Mouse (Mus musculus) limb, embryonic 13.5 days (tissue): ENCODE results near the gene Gpr160. TPM values are rescaled to one million over a fixed set of nuclear protein-coding genes. Genes with fewer than 3 reads are reported as not detected.

ENCODE experiments used
- ATAC-seq: fragments of 200-750 bp; cut with Nextera tagmentation; 2 replicates; pipeline ENCODE4 v1.8.0; 2017; ENCODE audit warnings: low read depth, moderate number of reproducible peaks, moderate TSS enrichment; ENCODE audit not compliant: low FRiP score
- H3K27ac ChIP-seq: fragments of 300-500 bp; sonication (generic); 2 replicates; pipeline ENCODE4 v1.5.1; 2015; ENCODE audit warnings: inconsistent platforms, mild to moderate bottlenecking, moderate library complexity
- H3K27me3 ChIP-seq: fragments of 300-500 bp; sonication (generic); 2 replicates; pipeline ENCODE4 v1.6.1; 2015; ENCODE audit warnings: mild to moderate bottlenecking, inconsistent platforms
- H3K36me3 ChIP-seq: fragments of 300-500 bp; sonication (generic); 2 replicates; pipeline ENCODE4 v1.6.1; 2015; ENCODE audit warnings: inconsistent platforms, mild to moderate bottlenecking, moderate library complexity
- H3K4me1 ChIP-seq: fragments of 300-500 bp; sonication (generic); 2 replicates; pipeline ENCODE4 v1.6.1; 2015; ENCODE audit warnings: inconsistent platforms
- H3K4me2 ChIP-seq: fragments of 300-500 bp; sonication (generic); replicated peaks from 2 replicates; pipeline ENCODE4 v1.6.1; 2015; ENCODE audit warnings: inconsistent platforms, mild to moderate bottlenecking, moderate library complexity
- H3K4me3 ChIP-seq: fragments of 300-500 bp; sonication (generic); 2 replicates; pipeline ENCODE4 v1.5.1; 2015; ENCODE audit warnings: moderate library complexity, mild to moderate bottlenecking, inconsistent platforms
- H3K9ac ChIP-seq: fragments of 300-500 bp; sonication (generic); 2 replicates; pipeline ENCODE4 v1.6.1; 2015; ENCODE audit warnings: mild to moderate bottlenecking, inconsistent platforms
- H3K9me3 ChIP-seq: fragments of 300-500 bp; sonication (generic); 2 replicates; pipeline ENCODE4 v1.6.1; 2016; ENCODE audit warnings: inconsistent platforms
- WGBS: fragments of 180-500 bp; shearing (Covaris S2); methylation state at CpG from one replicate; pipeline ENCODE4 v1.1.7; 2015; 5-methylcytosine and 5-hydroxymethylcytosine counted together
- polyA plus RNA-seq: library from polyadenylated mRNA; unstranded; fragments of >200 nt; fragmentation: Nextera tagmentation; extraction: Ambion mirVana; gene quantifications from 2 replicates; pipeline ENCODE4 v1.2.1, GENCODE M21; 2015

The Gpr160 gene
- polyA plus RNA-seq, 1 experiment from 2014 or later: 3.1 TPM

DNA sequence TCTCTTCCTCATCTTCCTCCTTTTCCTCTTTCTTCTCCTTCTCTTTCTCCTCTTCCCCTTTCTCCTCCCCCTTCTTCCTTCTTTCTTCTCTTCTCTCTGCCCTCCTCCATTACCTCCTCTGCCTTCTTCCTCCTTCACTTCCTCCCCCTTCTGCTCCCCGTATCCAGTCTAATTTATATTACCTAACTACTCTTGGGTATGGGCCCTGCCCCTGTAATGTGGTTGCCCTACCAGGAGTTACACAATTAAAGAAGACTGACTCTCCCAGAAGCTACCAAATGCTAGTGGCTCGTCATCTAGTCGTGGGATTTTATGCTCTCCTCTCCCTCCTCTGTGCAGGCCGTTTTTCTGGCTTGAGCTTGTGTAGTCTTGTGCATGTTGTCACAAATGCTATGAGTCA, 5.0 kb downstream of the Gpr160 start:
- 72% methylated on average over 4 of the region's 4 CpGs for WGBS
- no peaks in the 10 kb centered on the region for H3K9me3 ChIP-seq
- no peaks in the 10 kb centered on the region for H3K36me3 ChIP-seq
- no peak overlapping the region for H3K9ac ChIP-seq
- no peak overlapping the region for H3K4me2 ChIP-seq
- H3K4me1 ChIP-seq: no peaks in the 10 kb centered on the region
- ATAC-seq: no peak
- no peak overlapping the region for H3K27ac ChIP-seq
- H3K4me3 ChIP-seq: no peak overlapping the region
- peaks cover 19% of the 10 kb centered on the region for H3K27me3 ChIP-seq

GRCm38 (mm10) chr3:30863712-30864435, 8.1 kb downstream of the Gpr160 start:
- ATAC-seq: no peak
- 71% methylated on average over 5 of the region's 5 CpGs for WGBS
- H3K27ac ChIP-seq: no peak overlapping the region
- H3K9ac ChIP-seq: no peak overlapping the region
- no peaks in the 10 kb centered on the region for H3K4me1 ChIP-seq
- H3K36me3 ChIP-seq: no peaks in the 10 kb centered on the region
- H3K27me3 ChIP-seq: no peaks in the 10 kb centered on the region
- H3K4me2 ChIP-seq: no peak overlapping the region
- H3K4me3 ChIP-seq: no peak overlapping the region
- H3K9me3 ChIP-seq: no peaks in the 10 kb centered on the region

- Histone ChIP-seq H3K4me3 (no peak overlapping the region), H3K27ac (no peak overlapping the region), H3K27me3 (no peaks in the 10 kb centered on the region), H3K4me2 (no peak overlapping the region), H3K4me1 (no peaks in the 10 kb centered on the region), H3K9me3 (no peaks in the 10 kb centered on the region), H3K36me3 (no peaks in the 10 kb centered on the region), H3K9ac (no peak overlapping the region)
- ATAC-seq: no peak
- WGBS: 78% methylated on average over 1 of the region's 1 CpGs
Observed at GRCm38 (mm10) chr3:30864640-30865039, 8.9 kb downstream of the Gpr160 start.

DNA sequence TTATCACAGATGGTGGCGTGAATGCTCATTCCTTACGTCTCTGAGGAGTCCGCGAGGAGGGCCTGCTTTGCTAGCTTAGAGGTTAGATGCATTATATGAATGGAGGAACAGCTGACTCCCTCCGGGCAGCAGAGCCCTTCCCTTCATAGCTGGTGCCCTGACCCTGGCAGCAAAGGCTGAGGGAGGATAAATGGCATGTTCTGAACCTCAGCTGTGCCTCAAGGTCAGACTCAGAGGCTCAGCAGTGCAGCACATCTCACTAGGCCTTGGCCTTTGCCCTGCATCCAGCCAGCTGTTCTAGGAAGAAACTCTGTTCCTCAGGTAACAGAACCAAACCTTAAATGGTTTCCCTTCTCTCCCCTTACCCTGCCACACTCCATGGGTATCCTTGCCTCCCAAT, 12.4 kb downstream of the Gpr160 start:
- no peak overlapping the region for H3K9ac ChIP-seq
- H3K9me3 ChIP-seq: no peaks in the 10 kb centered on the region
- H3K36me3 ChIP-seq: no peaks in the 10 kb centered on the region
- H3K4me2 ChIP-seq: no peak overlapping the region
- no peaks in the 10 kb centered on the region for H3K27me3 ChIP-seq
- no peaks in the 10 kb centered on the region for H3K4me1 ChIP-seq
- H3K4me3 ChIP-seq: no peak overlapping the region
- ATAC-seq: no peak
- 85% methylated on average over 5 of the region's 5 CpGs for WGBS
- no peak overlapping the region for H3K27ac ChIP-seq

- Histone ChIP-seq H3K27ac (no peak overlapping the region), H3K36me3 (no peaks in the 10 kb centered on the region), H3K4me3 (no peak overlapping the region), H3K9me3 (no peaks in the 10 kb centered on the region), H3K4me1 (no peaks in the 10 kb centered on the region), H3K4me2 (no peak overlapping the region), H3K27me3 (no peaks in the 10 kb centered on the region), H3K9ac (no peak overlapping the region)
- 73% methylated on average over 5 of the region's 5 CpGs for WGBS
- no peak for ATAC-seq
Observed at GRCm38 (mm10) chr3:30868625-30869024, 12.9 kb downstream of the Gpr160 start.

DNA sequence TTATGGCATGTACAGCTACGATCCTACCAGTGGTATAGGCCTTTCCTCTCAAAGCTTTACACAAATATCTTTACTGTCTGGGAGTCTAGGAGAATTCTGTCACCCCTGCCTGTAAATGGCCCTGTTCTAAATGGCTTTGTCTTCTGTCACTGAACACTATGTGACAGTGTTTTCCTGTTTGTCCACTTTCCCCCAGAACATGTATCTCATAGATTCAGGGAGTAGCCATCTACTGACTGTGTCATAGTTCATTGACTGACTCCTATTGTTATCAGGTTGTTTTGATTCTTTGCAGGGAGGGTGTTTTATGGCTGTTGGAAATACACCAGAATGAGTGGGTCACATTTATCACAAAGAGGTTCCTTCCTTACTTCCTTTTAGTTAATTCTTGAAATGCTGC, 14.2 kb downstream of the Gpr160 start:
- no peaks in the 10 kb centered on the region for H3K9me3 ChIP-seq
- no peak overlapping the region for H3K27ac ChIP-seq
- H3K27me3 ChIP-seq: no peaks in the 10 kb centered on the region
- H3K4me2 ChIP-seq: no peak overlapping the region
- H3K36me3 ChIP-seq: no peaks in the 10 kb centered on the region
- ATAC-seq: no peak
- 83% methylated on average over 1 of the region's 1 CpGs for WGBS
- H3K4me1 ChIP-seq: no peaks in the 10 kb centered on the region
- no peak overlapping the region for H3K4me3 ChIP-seq
- H3K9ac ChIP-seq: no peak overlapping the region

- WGBS: 67% methylated on average over 6 of the region's 6 CpGs
- no peaks in the 10 kb centered on the region for H3K36me3 ChIP-seq
- H3K4me3 ChIP-seq: no peak overlapping the region
- H3K27me3 ChIP-seq: no peaks in the 10 kb centered on the region
- no peaks in the 10 kb centered on the region for H3K9me3 ChIP-seq
- no peak overlapping the region for H3K9ac ChIP-seq
- no peak for ATAC-seq
- no peaks in the 10 kb centered on the region for H3K4me1 ChIP-seq
- no peak overlapping the region for H3K4me2 ChIP-seq
- H3K27ac ChIP-seq: no peak overlapping the region
Observed at GRCm38 (mm10) chr3:30876709-30877108, 21.0 kb downstream of the Gpr160 start.

GRCm38 (mm10) chr3:30887449-30887848, 31.7 kb downstream of the Gpr160 start:
- no peak overlapping the region for H3K4me2 ChIP-seq
- no peaks in the 10 kb centered on the region for H3K9me3 ChIP-seq
- no peak overlapping the region for H3K9ac ChIP-seq
- no peak overlapping the region for H3K27ac ChIP-seq
- no peaks in the 10 kb centered on the region for H3K27me3 ChIP-seq
- WGBS: 83% methylated on average over 3 of the region's 3 CpGs
- no peak for ATAC-seq
- no peaks in the 10 kb centered on the region for H3K36me3 ChIP-seq
- 0 out of 2 replicates have a peak, but pooled peaks cover 3% of the 10 kb centered on the region for H3K4me1 ChIP-seq
- no peak overlapping the region for H3K4me3 ChIP-seq

DNA sequence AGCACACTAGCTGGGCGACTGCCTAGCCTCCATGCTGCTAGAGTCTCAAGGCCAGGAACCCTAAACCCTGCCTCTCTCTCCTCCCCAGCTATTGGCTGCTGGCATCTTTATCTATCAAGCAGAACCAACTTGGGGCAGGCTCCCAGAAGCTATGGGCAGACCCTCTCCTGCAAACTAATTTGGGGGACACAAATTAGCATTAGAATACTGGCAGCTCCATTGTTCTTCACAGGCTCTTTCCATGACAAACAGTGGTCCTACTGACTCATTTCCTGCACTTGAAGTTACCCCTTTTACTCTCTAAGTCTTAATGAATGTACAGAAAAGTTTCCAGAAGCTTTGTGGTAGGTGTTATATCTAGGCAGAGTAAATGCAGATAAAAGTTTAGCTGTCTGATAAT, 33.3 kb downstream of the Gpr160 start:
- Histone ChIP-seq H3K9me3 (no peaks in the 10 kb centered on the region), H3K4me2 (no peak overlapping the region), H3K36me3 (0 out of 2 replicates have a peak, but pooled peaks cover 6% of the 10 kb centered on the region), H3K4me3 (no peak overlapping the region), H3K9ac (no peak overlapping the region), H3K4me1 (0 out of 2 replicates have a peak, but pooled peaks cover 3% of the 10 kb centered on the region), H3K27me3 (no peaks in the 10 kb centered on the region), H3K27ac (no peak overlapping the region)
- no peak for ATAC-seq
- 37% methylated on average over 1 of the region's 1 CpGs for WGBS

DNA sequence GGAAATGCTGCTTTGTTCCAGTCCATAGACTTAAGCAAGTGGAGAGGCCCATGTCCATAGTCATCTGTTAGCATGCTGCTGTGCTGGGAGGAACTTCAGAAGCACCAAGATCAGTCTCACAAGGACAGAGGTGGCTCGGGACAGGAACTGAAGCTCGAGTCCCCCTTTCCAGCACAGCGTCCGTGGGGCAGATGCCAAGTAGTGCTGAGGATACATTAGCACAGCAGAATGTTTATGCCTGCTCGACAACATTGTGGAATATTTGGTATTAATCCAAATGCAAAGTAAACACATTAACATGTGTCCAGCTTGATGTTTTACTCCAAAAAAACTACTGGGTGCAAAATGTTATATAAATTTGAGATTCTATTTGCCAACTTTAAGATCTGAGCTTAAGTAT, 41.0 kb downstream of the Gpr160 start:
- Histone ChIP-seq H3K4me2 (no peak overlapping the region), H3K36me3 (peaks cover 39% of the 10 kb centered on the region), H3K9me3 (no peaks in the 10 kb centered on the region), H3K4me1 (no peaks in the 10 kb centered on the region), H3K9ac (no peak overlapping the region), H3K4me3 (no peak overlapping the region), H3K27ac (no peak overlapping the region), H3K27me3 (no peaks in the 10 kb centered on the region)
- 66% methylated on average over 5 of the region's 5 CpGs for WGBS
- no peak for ATAC-seq

DNA sequence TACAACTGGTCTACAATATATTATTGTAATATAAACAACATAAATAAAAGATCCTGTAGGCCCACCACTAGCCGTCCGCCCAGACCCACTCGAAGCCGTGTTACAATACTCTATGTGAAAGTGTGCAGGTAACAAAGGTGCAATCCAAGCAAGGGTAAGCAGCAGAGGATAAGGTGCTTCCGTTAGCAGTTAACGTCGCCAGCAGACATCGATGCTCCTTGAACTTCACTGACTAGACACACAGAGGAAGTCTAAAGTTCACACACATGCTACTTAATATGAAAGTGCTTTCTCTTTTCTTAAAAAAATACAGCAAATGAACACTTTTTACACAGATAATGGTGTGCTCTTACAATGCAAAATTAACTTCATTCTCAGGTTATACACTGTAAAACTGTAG, 43.7 kb downstream of the Gpr160 start:
- no peak overlapping the region for H3K4me2 ChIP-seq
- H3K4me1 ChIP-seq: no peaks in the 10 kb centered on the region
- 96% methylated on average over 8 of the region's 8 CpGs for WGBS
- H3K36me3 ChIP-seq: peaks cover 48% of the 10 kb centered on the region
- H3K9me3 ChIP-seq: no peaks in the 10 kb centered on the region
- no peak overlapping the region for H3K9ac ChIP-seq
- no peak overlapping the region for H3K27ac ChIP-seq
- no peaks in the 10 kb centered on the region for H3K27me3 ChIP-seq
- ATAC-seq: no peak
- H3K4me3 ChIP-seq: no peak overlapping the region

DNA sequence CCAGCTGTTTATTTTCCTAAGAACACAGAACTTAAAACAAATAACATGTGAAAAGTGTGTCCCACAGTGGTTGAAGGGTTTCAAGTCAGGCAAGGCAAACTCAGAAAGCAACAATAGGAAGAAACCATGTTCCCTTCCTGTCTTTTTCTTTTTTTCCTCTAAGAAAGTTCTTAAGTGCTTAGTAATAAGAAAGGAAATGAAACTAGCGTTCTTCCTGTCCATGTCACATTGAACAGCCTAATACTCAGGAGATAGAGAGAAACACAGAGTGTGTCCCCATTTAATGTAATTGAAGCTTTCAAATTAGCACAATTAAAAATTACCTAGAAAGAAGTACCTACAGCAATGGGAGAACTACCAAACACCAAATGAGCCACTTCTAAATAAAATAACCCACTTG, 48.9 kb downstream of the Gpr160 start:
- no peak for ATAC-seq
- Histone ChIP-seq H3K4me1 (no peaks in the 10 kb centered on the region), H3K4me3 (no peak overlapping the region), H3K27me3 (no peaks in the 10 kb centered on the region), H3K36me3 (peaks cover 66% of the 10 kb centered on the region), H3K9ac (no peak overlapping the region), H3K4me2 (no peak overlapping the region), H3K9me3 (no peaks in the 10 kb centered on the region), H3K27ac (no peak overlapping the region)
- WGBS: 86% methylated on average over 1 of the region's 1 CpGs

- 79% methylated on average over 4 of the region's 4 CpGs for WGBS
- no peak overlapping the region for H3K4me3 ChIP-seq
- no peak for ATAC-seq
- 0 out of 2 replicates have a peak, but pooled peaks cover 4% of the 10 kb centered on the region for H3K9me3 ChIP-seq
- H3K4me1 ChIP-seq: no peaks in the 10 kb centered on the region
- H3K27me3 ChIP-seq: no peaks in the 10 kb centered on the region
- no peak overlapping the region for H3K27ac ChIP-seq
- H3K4me2 ChIP-seq: no peak overlapping the region
- no peak overlapping the region for H3K9ac ChIP-seq
- H3K36me3 ChIP-seq: peaks cover 73% of the 10 kb centered on the region
Observed at GRCm38 (mm10) chr3:30917160-30917559, 61.4 kb downstream of the Gpr160 start.
